Mouse (Mus musculus): ENCODE results near the gene 2310046K23Rik.
A peak's percentile ranks its signal among the peaks of the same experiment; 100 is the strongest.
"Not testable (repeated sequence)": the region's sequence is repeated elsewhere in the genome, so short reads cannot be mapped to it uniquely, and the experiment has no call there.

Gene 2310046K23Rik

GRCm38 (mm10) chr3:92534411-92534810 is at the start of gene 2310046K23Rik:
Gene 2310046K23Rik (minus strand): TSS chr3:92534511.
- DNase-seq = no peak

- DNase-seq = no peak
Observed at GRCm38 (mm10) chr3:92583164-92583826, 49.0 kb upstream of the 2310046K23Rik start.

- DNase-seq = no peak
Observed at GRCm38 (mm10) chr3:92579508-92579907, 45.2 kb upstream of the 2310046K23Rik start.

GRCm38 (mm10) chr3:92578652-92579413 is 44.5 kb upstream of the 2310046K23Rik start:
- no peak for DNase-seq

- DNase-seq = no peak
Observed at GRCm38 (mm10) chr3:92573449-92574041, 39.2 kb upstream of the 2310046K23Rik start, which contains the start of gene Ivl. Gene Ivl (minus strand): TSS chr3:92573735.

- no peak for DNase-seq
Observed at GRCm38 (mm10) chr3:92572514-92573155, 38.3 kb upstream of the 2310046K23Rik start.

GRCm38 (mm10) chr3:92568752-92569151 is 34.4 kb upstream of the 2310046K23Rik start:
- DNase-seq = no peak

GRCm38 (mm10) chr3:92565418-92565817 is 31.1 kb upstream of the 2310046K23Rik start:
- DNase-seq = peak in 1 of 2 experiments; percentile 9

- DNase-seq = no peak
Observed at GRCm38 (mm10) chr3:92512325-92512724, 22.0 kb downstream of the 2310046K23Rik start.

GRCm38 (mm10) chr3:92510786-92511185 is 23.5 kb downstream of the 2310046K23Rik start:
- peak in 1 of 2 experiments; percentile 21 for DNase-seq

GRCm38 (mm10) chr3:92508185-92508584 is 26.1 kb downstream of the 2310046K23Rik start:
- DNase-seq = no peak

GRCm38 (mm10) chr3:92503528-92503927 is 30.8 kb downstream of the 2310046K23Rik start:
- no peak for DNase-seq

- no peak for DNase-seq
Observed at GRCm38 (mm10) chr3:92500393-92500792, 33.9 kb downstream of the 2310046K23Rik start, which contains the start of gene Sprr4. Gene Sprr4 (minus strand): TSS chr3:92500493.

- not testable (repeated sequence) for DNase-seq
Observed at GRCm38 (mm10) chr3:92490262-92490661, 44.0 kb downstream of the 2310046K23Rik start.

- DNase-seq = no peak
Observed at GRCm38 (mm10) chr3:92486307-92486706, 48.0 kb downstream of the 2310046K23Rik start.

GRCm38 (mm10) chr3:92485863-92486262 is 48.4 kb downstream of the 2310046K23Rik start, which contains the start of gene Sprr1a:
Gene Sprr1a (minus strand): TSS chr3:92485895.
- no peak for DNase-seq
